In the genomic region with DNA sequence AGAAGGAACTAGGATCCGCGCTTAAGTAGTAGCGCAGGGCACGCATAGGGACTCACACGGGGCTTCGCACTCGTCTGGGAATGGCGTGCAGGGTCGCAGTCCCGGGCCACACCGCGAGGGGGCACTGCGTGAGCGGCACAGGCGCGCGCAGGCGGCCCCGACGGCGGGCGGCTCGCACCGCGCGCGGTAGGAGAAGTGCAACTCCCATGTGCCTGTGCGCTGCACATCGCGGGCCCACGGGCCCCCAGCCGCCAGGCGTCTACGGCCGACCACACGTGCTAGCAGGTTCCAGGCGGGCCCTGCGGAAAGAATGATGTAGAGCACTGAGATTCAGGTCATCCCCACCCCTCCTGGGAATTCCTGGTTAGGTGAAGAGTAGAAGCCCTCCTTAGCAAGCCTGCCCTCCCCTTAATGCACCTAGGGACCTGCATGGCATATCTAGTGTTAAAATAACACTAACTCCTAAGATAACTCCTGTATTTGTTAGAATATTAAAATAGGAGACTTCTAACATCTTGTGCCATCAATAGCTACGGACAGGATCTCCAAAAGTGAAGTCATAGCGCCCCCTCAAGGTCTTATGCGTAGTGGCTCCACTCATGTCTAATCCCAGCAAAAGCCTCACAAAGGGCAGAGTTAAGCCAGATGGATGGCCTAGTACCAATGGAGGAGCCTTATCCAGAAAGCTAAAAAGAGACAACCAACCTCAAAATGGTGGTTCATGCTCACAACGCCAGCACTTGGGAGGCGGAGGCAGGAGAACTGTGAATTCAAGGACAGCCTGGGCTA, we compare ENCODE assay signal across 9 mouse cellular contexts. TPM values are rescaled to one million over a fixed set of nuclear protein-coding genes. Genes with fewer than 3 reads are reported as not detected.
DNase-seq lines count a peak whose midpoint lies in the region; ATAC-seq lines count a peak whose summit lies in the region.
"Had no signal": no experiment of that assay in that cellular context is flagged by ENCODE, and none has a peak within 500 bp of the region (broad histone marks: within the 10 kb centered on the region; RNA-seq: fewer than 3 reads in every experiment).

No protein-coding gene starts in this region.

- H3K27ac ChIP-seq in heart, embryonic 10.5 days, result no peak overlapping the region
- H3K27ac ChIP-seq in embryonic facial prominence, embryonic 14.5 days (replicated peaks; ENCODE audit: low read depth, low read length), result no peak overlapping the region
- H3K27ac ChIP-seq in neural tube, embryonic 11.5 days (ENCODE audit: low read depth, low read length), result no peak overlapping the region

- 39% methylated on average over 43 of the region's 43 CpGs for WGBS in heart, embryonic 10.5 days
- 27% methylated on average over 16 of the region's 43 CpGs for WGBS in embryonic facial prominence, embryonic 14.5 days
- WGBS in neural tube, embryonic 11.5 days, result 13% methylated on average over 43 of the region's 43 CpGs

- H3K36me3 ChIP-seq in heart, embryonic 10.5 days, result no peaks in the 10 kb centered on the region
- H3K36me3 ChIP-seq in embryonic facial prominence, embryonic 14.5 days (ENCODE audit: control insufficient read depth, insufficient read depth, low read length), result 0 out of 2 replicates have a peak, but pooled peaks cover 3% of the 10 kb centered on the region
- H3K36me3 ChIP-seq in neural tube, embryonic 11.5 days (ENCODE audit: control insufficient read depth, insufficient read depth, low read length), result no peaks in the 10 kb centered on the region

- no peak for ATAC-seq in embryonic facial prominence, embryonic 14.5 days (ENCODE audit: low read depth)
- ATAC-seq in neural tube, embryonic 11.5 days (ENCODE audit: insufficient read depth, low FRiP score, low TSS enrichment), result no peak; the same call in 1 of the 2 replicates

- peak overlapping the region; percentile 43; the same call in 1 of the 2 replicates for H3K9ac ChIP-seq in embryonic facial prominence, embryonic 14.5 days (ENCODE audit: low read depth, low read length)
- peak overlapping the region; percentile 39 for H3K9ac ChIP-seq in neural tube, embryonic 11.5 days (ENCODE audit: low read length)

- intact Hi-C loops in heart, postnatal 36 days (cut with DNase I), result loop anchor here (1.0 kb wide), 1 partner anchor 151 kb away; no protein-coding TSS in a partner anchor

- no peaks in the 10 kb centered on the region for H3K9me3 ChIP-seq in heart, embryonic 10.5 days
- H3K9me3 ChIP-seq in embryonic facial prominence, embryonic 14.5 days (ENCODE audit: control insufficient read depth, low read length), result no peaks in the 10 kb centered on the region
- no peaks in the 10 kb centered on the region for H3K9me3 ChIP-seq in neural tube, embryonic 11.5 days (ENCODE audit: control insufficient read depth, low read length)

- peaks cover 30% of the 10 kb centered on the region for H3K4me1 ChIP-seq in heart, embryonic 10.5 days
- no peaks in the 10 kb centered on the region; the same call in none of the 2 replicates for H3K4me1 ChIP-seq in embryonic facial prominence, embryonic 14.5 days (ENCODE audit: control insufficient read depth, insufficient read depth, low read length)
- H3K4me1 ChIP-seq in neural tube, embryonic 11.5 days (ENCODE audit: control insufficient read depth, insufficient read depth, low read length), result peaks cover 11% of the 10 kb centered on the region

- no peak for DNase-seq in heart, embryonic 10.5 days (ENCODE audit: low spot score)
- no peak for DNase-seq in heart, postnatal 36 days
- peak; percentile 93 for DNase-seq in ZHBTc4 (ENCODE audit: low read depth, low spot score)
- peak; percentile 83 for DNase-seq in embryonic facial prominence, embryonic 14.5 days (ENCODE audit: low spot score)
- DNase-seq in induced T-regulatory cell, adult 2 months (ENCODE audit: low read depth), result peak; percentile 69
- peak; percentile 25 for DNase-seq in liver
- peak; percentile 68 for DNase-seq in neural tube, embryonic 11.5 days (ENCODE audit: low spot score)
- DNase-seq in ovary, postnatal 10 days (ENCODE audit: low spot score), result no peak

- H3K4me3 ChIP-seq in heart, embryonic 10.5 days, result peak overlapping the region; percentile 19; the same call in 1 of the 2 replicates
- H3K4me3 ChIP-seq in embryonic facial prominence, embryonic 14.5 days (ENCODE audit: low read depth, low read length), result peak overlapping the region; percentile 8; the same call in 1 of the 2 replicates
- H3K4me3 ChIP-seq in neural tube, embryonic 11.5 days (ENCODE audit: low read depth, low read length), result peak overlapping the region; percentile 23

- peaks cover 99% of the 10 kb centered on the region for H3K27me3 ChIP-seq in heart, embryonic 10.5 days (ENCODE audit: insufficient read depth, poor library complexity, severe bottlenecking)
- peaks cover 85% of the 10 kb centered on the region for H3K27me3 ChIP-seq in embryonic facial prominence, embryonic 14.5 days (replicated peaks; ENCODE audit: control insufficient read depth, insufficient read depth, low read length)
- H3K27me3 ChIP-seq in neural tube, embryonic 11.5 days (ENCODE audit: control insufficient read depth, insufficient read depth, low read length), result peaks cover 12% of the 10 kb centered on the region

- H3K4me2 ChIP-seq in embryonic facial prominence, embryonic 14.5 days (ENCODE audit: low read depth, low read length), result peak overlapping the region; percentile 38
- H3K4me2 ChIP-seq in neural tube, embryonic 11.5 days (ENCODE audit: low read depth), result peak overlapping the region; percentile 50

RNA-seq across cellular contexts. Expression of gene Dll3, which starts 3.0 kb away (rescaled TPM):
- 0.18 and 0.68 TPM in 2 replicates for polyA plus RNA-seq in heart, embryonic 10.5 days (2016; fragmentation: Nextera tagmentation; extraction: Ambion mirVana)
- total RNA-seq in heart, postnatal 36 days (2021), result not detected
- polyA plus RNA-seq in embryonic facial prominence, embryonic 14.5 days (2014; fragmentation: Nextera tagmentation; extraction: Ambion mirVana), result 0.90 and 2.1 TPM in 2 replicates
- polyA plus RNA-seq in neural tube, embryonic 11.5 days (2014; fragmentation: Nextera tagmentation; extraction: Ambion mirVana), result 69.8 and 79.0 TPM in 2 replicates
- polyA plus RNA-seq: spleen, adult 2 months had no signal

RNA-seq across cellular contexts. Expression of gene Selenov, which starts 8.0 kb away (rescaled TPM):
- polyA plus RNA-seq in heart, embryonic 10.5 days (2016; fragmentation: Nextera tagmentation; extraction: Ambion mirVana), result not detected in 2 replicates
- total RNA-seq in heart, postnatal 36 days (2021), result not detected
- polyA plus RNA-seq in embryonic facial prominence, embryonic 14.5 days (2014; fragmentation: Nextera tagmentation; extraction: Ambion mirVana), result 0.42 TPM in 1 of 2 replicates, not detected in the other
- 0.45 and 0.66 TPM in 2 replicates for polyA plus RNA-seq in neural tube, embryonic 11.5 days (2014; fragmentation: Nextera tagmentation; extraction: Ambion mirVana)
- polyA plus RNA-seq: spleen, adult 2 months had no signal

RNA-seq across cellular contexts. Expression of gene Timm50, which starts 12.8 kb away (rescaled TPM):
- polyA plus RNA-seq in heart, embryonic 10.5 days (2016; fragmentation: Nextera tagmentation; extraction: Ambion mirVana), result 171 and 189 TPM in 2 replicates
- 10 to 100 TPM; 58.9 to 66.3 TPM for total RNA-seq in heart, postnatal 36 days (2021)
- polyA plus RNA-seq in embryonic facial prominence, embryonic 14.5 days (2014; fragmentation: Nextera tagmentation; extraction: Ambion mirVana), result 124 and 134 TPM in 2 replicates
- 199 and 219 TPM in 2 replicates for polyA plus RNA-seq in neural tube, embryonic 11.5 days (2014; fragmentation: Nextera tagmentation; extraction: Ambion mirVana)

RNA-seq across cellular contexts. Expression of gene Eid2b, which starts 21.5 kb away (rescaled TPM):
- 5.6 and 7.1 TPM in 2 replicates for polyA plus RNA-seq in heart, embryonic 10.5 days (2016; fragmentation: Nextera tagmentation; extraction: Ambion mirVana)
- total RNA-seq in heart, postnatal 36 days (2021), result 10 to 100 TPM; 12.6 to 13.5 TPM
- polyA plus RNA-seq in embryonic facial prominence, embryonic 14.5 days (2014; fragmentation: Nextera tagmentation; extraction: Ambion mirVana), result 13.4 TPM in 2 replicates
- polyA plus RNA-seq in neural tube, embryonic 11.5 days (2014; fragmentation: Nextera tagmentation; extraction: Ambion mirVana), result 17.1 and 19.0 TPM in 2 replicates

RNA-seq across cellular contexts. Expression of gene Eid2, which starts 31.4 kb away (rescaled TPM):
- polyA plus RNA-seq in heart, embryonic 10.5 days (2016; fragmentation: Nextera tagmentation; extraction: Ambion mirVana), result 0.90 and 1.4 TPM in 2 replicates
- total RNA-seq in heart, postnatal 36 days (2021), result 10 to 100 TPM; 11.7 to 12.0 TPM
- polyA plus RNA-seq in embryonic facial prominence, embryonic 14.5 days (2014; fragmentation: Nextera tagmentation; extraction: Ambion mirVana), result 4.9 and 6.3 TPM in 2 replicates
- 17.6 and 18.3 TPM in 2 replicates for polyA plus RNA-seq in neural tube, embryonic 11.5 days (2014; fragmentation: Nextera tagmentation; extraction: Ambion mirVana)

Comparison
In these comparisons a context has a peak if more than half of its experiments do, and no peak if none do; other contexts are left out.
1. DNase-seq: peak in ZHBTc4 (single experiment), embryonic facial prominence, embryonic 14.5 days (single experiment), induced T-regulatory cell, adult 2 months (single experiment), liver (single experiment) and neural tube, embryonic 11.5 days (single experiment); none in heart, embryonic 10.5 days (single experiment), heart, postnatal 36 days (0 of 2) and ovary, postnatal 10 days (single experiment).
2. RNA of gene Dll3, which starts 3.0 kb away (polyA plus RNA-seq): 69.8 to 79.0 TPM in neural tube, embryonic 11.5 days; 0.90 to 2.1 TPM in embryonic facial prominence, embryonic 14.5 days and 0.18 to 0.68 TPM in heart, embryonic 10.5 days; every median in the first group is over 10 times any median in the second.
3. Peak in every context shown above with its lines, with median percentiles within 50 percentile points of each other: H3K4me3 ChIP-seq.